Mouse (Mus musculus) CH12.LX (cell line): ENCODE results near the gene Srp68. TPM values are rescaled to one million over a fixed set of nuclear protein-coding genes. Genes with fewer than 3 reads are reported as not detected.

Source experiments
- DNase-seq: peaks from one replicate; pipeline ENCODE4 v3.0.0-alpha.2; 2013; ENCODE audit errors: extremely low read depth
- H3K27ac ChIP-seq: 2 replicates; pipeline ENCODE4 v1.5.1; 2012; ENCODE audit warnings: low read depth, mild to moderate bottlenecking, control low read depth, moderate library complexity; ENCODE audit not compliant: insufficient read depth
- H3K27me3 ChIP-seq: replicated peaks from 2 replicates; pipeline ENCODE3; 2012; ENCODE audit warnings: inconsistent platforms
- H3K36me3 ChIP-seq, 2 experiments: replicated peaks in 1 of 2; 2 replicates each; pipeline versions ENCODE3 to v1.6.1; 2012; ENCODE audit warnings: inconsistent platforms in 1 of 2, low read length in 1 of 2, mild to moderate bottlenecking in 1 of 2, mixed read lengths in 1 of 2, moderate library complexity in 1 of 2; ENCODE audit not compliant: control insufficient read depth in 1 of 2, insufficient read depth in 1 of 2
- H3K4me1 ChIP-seq, 2 experiments: 2 replicates each; pipeline ENCODE4 v1.6.1; 2012; ENCODE audit warnings: inconsistent platforms in 1 of 2, moderate library complexity in 1 of 2; ENCODE audit not compliant: insufficient read depth in 2 of 2, control insufficient read depth in 1 of 2
- H3K4me2 ChIP-seq: 2 replicates; pipeline ENCODE4 v1.6.1; 2012; ENCODE audit warnings: low read depth, mild to moderate bottlenecking, control low read depth; ENCODE audit not compliant: poor library complexity, insufficient read depth, severe bottlenecking
- H3K4me3 ChIP-seq, 3 experiments: fragments of 150-350 bp in 1 of 3; sonication (generic) in 1 of 3; replicated peaks in 1 of 3; 2 replicates each; pipeline versions ENCODE3 to v1.5.1; 2011 to 2012; ENCODE audit warnings: low read depth in 2 of 3, low read length in 2 of 3, mild to moderate bottlenecking in 2 of 3, moderate library complexity in 2 of 3, control low read depth in 1 of 3, improper control_type of control experiment in 1 of 3, inconsistent platforms in 1 of 3, mixed read lengths in 1 of 3; ENCODE audit not compliant: poor library complexity in 1 of 3
- H3K79me2 ChIP-seq: replicated peaks from 2 replicates; pipeline ENCODE4 v1.6.1; 2012; ENCODE audit warnings: mild to moderate bottlenecking, moderate library complexity; ENCODE audit not compliant: control insufficient read depth, poor library complexity, insufficient read depth, severe bottlenecking; ENCODE audit errors: extremely low read depth
- H3K9ac ChIP-seq: 2 replicates; pipeline ENCODE4 v1.6.1; 2012; ENCODE audit warnings: low read depth, mild to moderate bottlenecking, control low read depth, moderate library complexity; ENCODE audit not compliant: insufficient read depth
- H3K9me3 ChIP-seq: replicated peaks from 2 replicates; pipeline ENCODE3; 2012; ENCODE audit warnings: low read length, inconsistent platforms, mixed read lengths
- CHD1 ChIP-seq: IDR thresholded peaks from 2 replicates; pipeline ENCODE4 v1.6.1; 2012; ENCODE audit warnings: low read depth, low read length, improper control_type of control experiment, inconsistent platforms
- CTCF ChIP-seq, 2 experiments: IDR thresholded peaks in 1 of 2; conservative IDR thresholded peaks in 1 of 2; 2 replicates each; pipeline ENCODE4 v1.5.1; 2011 to 2012; ENCODE audit warnings: low read depth in 2 of 2, low read length in 2 of 2, improper control_type of control experiment in 1 of 2, inconsistent platforms in 1 of 2, mild to moderate bottlenecking in 1 of 2, moderate library complexity in 1 of 2
- E2F4 ChIP-seq: IDR thresholded peaks from 2 replicates; pipeline ENCODE4 v1.6.1; 2011; ENCODE audit warnings: low read depth, low read length, improper control_type of control experiment; ENCODE audit not compliant: insufficient replicate concordance
- EP300 ChIP-seq: IDR thresholded peaks from 2 replicates; pipeline ENCODE4 v1.6.1; 2011; ENCODE audit warnings: low read length, improper control_type of control experiment
- IRF4 ChIP-seq: IDR thresholded peaks from 2 replicates; pipeline ENCODE4 v1.6.1; 2014; ENCODE audit warnings: low read depth, mild to moderate bottlenecking, inconsistent platforms, low read length, improper control_type of control experiment
- JUN ChIP-seq: IDR thresholded peaks from 2 replicates; pipeline ENCODE4 v1.6.1; 2011; ENCODE audit warnings: low read depth, mild to moderate bottlenecking, low read length, improper control_type of control experiment, moderate library complexity; ENCODE audit not compliant: insufficient read depth
- MAFK ChIP-seq: IDR thresholded peaks from 2 replicates; pipeline ENCODE4 v1.6.1; 2011; ENCODE audit warnings: low read length, improper control_type of control experiment; ENCODE audit not compliant: insufficient replicate concordance
- MAZ ChIP-seq: IDR thresholded peaks from 2 replicates; pipeline ENCODE4 v1.6.1; 2012; ENCODE audit warnings: low read depth, mild to moderate bottlenecking, inconsistent platforms, low read length, improper control_type of control experiment, moderate library complexity
- MXI1 ChIP-seq: IDR thresholded peaks from 2 replicates; pipeline ENCODE4 v1.6.1; 2011; ENCODE audit warnings: mild to moderate bottlenecking, low read depth, low read length, improper control_type of control experiment
- MYC ChIP-seq: IDR thresholded peaks from 2 replicates; pipeline ENCODE4 v1.6.1; 2011; ENCODE audit warnings: low read depth, mild to moderate bottlenecking, improper control_type of control experiment, low read length
- NRF1 ChIP-seq: IDR thresholded peaks from 2 replicates; pipeline ENCODE4 v1.6.1; 2014; ENCODE audit warnings: low read depth, mild to moderate bottlenecking, inconsistent platforms, low read length, improper control_type of control experiment, moderate library complexity
- POLR2A ChIP-seq: IDR thresholded peaks from 2 replicates; pipeline ENCODE4 v1.6.1; 2011; ENCODE audit warnings: low read depth, mild to moderate bottlenecking, improper control_type of control experiment, low read length
- RCOR1 ChIP-seq: conservative IDR thresholded peaks from 2 replicates; pipeline ENCODE4 v1.6.1; 2012; ENCODE audit warnings: low read depth, mild to moderate bottlenecking, inconsistent platforms, low read length, improper control_type of control experiment
- SIN3A ChIP-seq: IDR thresholded peaks from 2 replicates; pipeline ENCODE4 v1.6.1; 2012; ENCODE audit warnings: low read length, improper control_type of control experiment, inconsistent platforms
- UBTF ChIP-seq: IDR thresholded peaks from 2 replicates; pipeline ENCODE4 v1.6.1; 2012; ENCODE audit warnings: low read depth, mild to moderate bottlenecking, inconsistent platforms, low read length, improper control_type of control experiment, moderate library complexity
- USF1 ChIP-seq: IDR thresholded peaks from 2 replicates; pipeline ENCODE4 v1.6.1; 2014; ENCODE audit warnings: low read depth, mild to moderate bottlenecking, inconsistent platforms, low read length, improper control_type of control experiment
- USF2 ChIP-seq: conservative IDR thresholded peaks from 2 replicates; pipeline ENCODE4 v1.6.1; 2011; ENCODE audit warnings: low read depth, low read length, improper control_type of control experiment
- ZC3H11A ChIP-seq: IDR thresholded peaks from 2 replicates; pipeline ENCODE4 v1.6.1; 2012; ENCODE audit warnings: low read depth, mild to moderate bottlenecking, inconsistent platforms, low read length, improper control_type of control experiment
- ZKSCAN1 ChIP-seq: IDR thresholded peaks from 2 replicates; pipeline ENCODE4 v1.6.1; 2012; ENCODE audit warnings: low read depth, inconsistent platforms, low read length, improper control_type of control experiment, borderline replicate concordance
- ZMIZ1 ChIP-seq: IDR thresholded peaks from 2 replicates; pipeline ENCODE4 v1.6.1; 2012; ENCODE audit warnings: low read depth, mild to moderate bottlenecking, inconsistent platforms, low read length, improper control_type of control experiment
- dilution Hi-C: fragments of 300-500 bp; cut with MboI; formaldehyde crosslinking; loops from 2 replicates; pipeline ENCODE4 v1.14.3; 2020; ENCODE audit warnings: low sequenced_read_pairs; ENCODE audit not compliant: extremely low pct_unique_long_range_greater_than_20kb, extremely low pct_ligation_motif_present
- in situ Hi-C: fragments of 300-500 bp; cut with MboI; formaldehyde crosslinking; loops from 3 replicates; pipeline ENCODE4 v1.14.3; 2019; ENCODE audit warnings: low sequenced_read_pairs, low pct_ligation_motif_present, low pct_unique_long_range_greater_than_20kb, mixed read lengths
- polyA plus RNA-seq: library from polyadenylated mRNA; unstranded; fragments of >175 nt; gene quantifications from 2 replicates; pipeline ENCODE4 v1.2.1, GENCODE M21; 2012; ENCODE audit warnings: low read depth; ENCODE audit not compliant: insufficient read length
- total RNA-seq, 2 experiments: library from RNA; depleted of rRNA; stranded (reverse); fragments of 300-350 nt in 1 of 2; fragments of >200 nt in 1 of 2; gene quantifications; 2 replicates each; pipeline ENCODE4 v1.2.3; 2012 to 2014

Gene Srp68
- total and polyA plus RNA-seq, 3 experiments: 53.2 to 184 (median 74.7) TPM

DNA sequence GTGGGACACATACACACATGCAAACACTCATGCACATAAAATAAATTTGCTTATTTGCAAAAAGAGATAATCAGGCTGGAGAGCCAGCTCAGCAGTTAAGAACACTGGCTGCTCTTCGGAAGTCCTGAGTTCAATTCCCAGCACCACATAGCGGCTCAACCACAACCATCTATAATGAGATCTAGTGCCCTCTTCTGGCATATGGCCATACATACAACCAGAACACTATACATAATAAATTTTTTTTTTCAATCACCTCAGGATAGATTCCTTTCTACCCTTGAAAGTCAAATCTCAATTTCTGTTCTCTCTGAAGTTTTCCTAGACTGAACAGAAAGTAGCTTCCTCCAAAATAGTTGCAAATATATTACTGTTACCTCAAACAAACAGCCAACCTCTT is 31.4 kb upstream of the Srp68 start:
- peaks cover 7% of the 10 kb centered on the region; the same call in 1 of the 2 replicates for H3K79me2 ChIP-seq
- dilution Hi-C loops: no loop called here
- H3K9ac ChIP-seq: no peak overlapping the region; the same call in 1 of the 2 replicates
- peak overlapping the region; percentile 97 for H3K4me2 ChIP-seq
- H3K27ac ChIP-seq: no peak overlapping the region
- H3K27me3 ChIP-seq: no peaks in the 10 kb centered on the region
- no peak for DNase-seq
- H3K4me3 ChIP-seq: peak overlapping the region in 1 of 3 experiments; percentile 93
- in situ Hi-C loops: no loop called here
- H3K4me1 ChIP-seq: peaks cover 15 to 34% of the 10 kb centered on the region in 2 experiments
- H3K9me3 ChIP-seq: no peaks in the 10 kb centered on the region
- TF ChIP-seq CTCF (conservative IDR thresholded peaks at IDR 0.05 in 1 of 2, IDR thresholded peaks at IDR 0.05 in 1 of 2; ENCODE audit: low read depth in 2 of 2, low read length in 2 of 2): peak in 1 of 2 experiments; percentile 38; a peak in 2 of 4 replicates
- no peak for TF ChIP-seq MAZ
- TF ChIP-seq, all 38 proteins: peak for 1
- H3K36me3 ChIP-seq: peaks cover 33 to 48% of the 10 kb centered on the region in 2 experiments

GRCm38 (mm10) chr11:116298621-116299020 is 24.6 kb upstream of the Srp68 start:
- no peak overlapping the region for H3K9ac ChIP-seq
- H3K27me3 ChIP-seq: no peaks in the 10 kb centered on the region
- dilution Hi-C loops: no loop called here
- no peak overlapping the region for H3K4me2 ChIP-seq
- DNase-seq: no peak
- no peak overlapping the region for H3K27ac ChIP-seq
- no peaks in the 10 kb centered on the region for H3K79me2 ChIP-seq
- H3K4me3 ChIP-seq: no peak overlapping the region
- in situ Hi-C loops: no loop called here
- TF ChIP-seq USF1 (no peak), IRF4 (no peak), MXI1 (no peak), EP300 (no peak), UBTF (no peak), E2F4 (no peak), SIN3A (no peak), MYC (no peak), MAZ (no peak), JUN (no peak), ZKSCAN1 (no peak), ZMIZ1 (no peak), POLR2A (no peak), MAFK (no peak), NRF1 (no peak), ZC3H11A (no peak), CHD1 (no peak), USF2 (no peak), CTCF (conservative IDR thresholded peaks at IDR 0.05 in 1 of 2, IDR thresholded peaks at IDR 0.05 in 1 of 2; ENCODE audit: low read depth in 2 of 2, low read length in 2 of 2) (no peak), RCOR1 (no peak)
- H3K36me3 ChIP-seq: peaks cover 79 to 98% of the 10 kb centered on the region in 2 experiments
- H3K9me3 ChIP-seq: no peaks in the 10 kb centered on the region
- peaks cover 0 to 7% of the 10 kb centered on the region in 2 experiments; a peak in 2 of 4 replicates for H3K4me1 ChIP-seq
